Mouse (Mus musculus): Measurements from ENCODE around the gene Prkce. TPM values are rescaled to one million over a fixed set of nuclear protein-coding genes. Genes with fewer than 3 reads are reported as not detected.

The Prkce gene
- polyA plus RNA-seq, 1 experiment, result 5.0 TPM

- TF ChIP-seq GATA1 (IDR thresholded peaks at IDR 0.05; ENCODE audit: low read length), result no peak
These were observed 196.9 kb downstream of the Prkce start for GRCm38 (mm10) chr17:86364349-86365075.

- TF ChIP-seq GATA1 (IDR thresholded peaks at IDR 0.05; ENCODE audit: low read length), result no peak
These were observed 199.3 kb downstream of the Prkce start for GRCm38 (mm10) chr17:86366919-86367318.

GRCm38 (mm10) chr17:86367676-86368075, 200.1 kb downstream of the Prkce start:
- no peak for TF ChIP-seq GATA1 (IDR thresholded peaks at IDR 0.05; ENCODE audit: low read length)

- no peak for TF ChIP-seq GATA1 (IDR thresholded peaks at IDR 0.05; ENCODE audit: low read length)
These were observed 202.6 kb downstream of the Prkce start for GRCm38 (mm10) chr17:86370106-86370742.

GRCm38 (mm10) chr17:86371101-86371561, 203.5 kb downstream of the Prkce start:
- no peak for TF ChIP-seq GATA1 (IDR thresholded peaks at IDR 0.05; ENCODE audit: low read length)

- no peak for TF ChIP-seq GATA1 (IDR thresholded peaks at IDR 0.05; ENCODE audit: low read length)
These were observed 208.8 kb downstream of the Prkce start for GRCm38 (mm10) chr17:86376389-86376788.

- TF ChIP-seq GATA1 (IDR thresholded peaks at IDR 0.05; ENCODE audit: low read length), result no peak
These were observed 210.3 kb downstream of the Prkce start for GRCm38 (mm10) chr17:86377863-86378262.

- no peak for TF ChIP-seq GATA1 (IDR thresholded peaks at IDR 0.05; ENCODE audit: low read length)
These were observed 211.0 kb downstream of the Prkce start for GRCm38 (mm10) chr17:86378611-86379010.

- no peak for TF ChIP-seq GATA1 (IDR thresholded peaks at IDR 0.05; ENCODE audit: low read length)
These were observed 212.0 kb downstream of the Prkce start for GRCm38 (mm10) chr17:86379405-86380137.

- no peak for TF ChIP-seq GATA1 (IDR thresholded peaks at IDR 0.05; ENCODE audit: low read length)
These were observed 213.9 kb downstream of the Prkce start for GRCm38 (mm10) chr17:86381464-86381863.

- TF ChIP-seq GATA1 (IDR thresholded peaks at IDR 0.05; ENCODE audit: low read length), result no peak
These were observed 215.3 kb downstream of the Prkce start for GRCm38 (mm10) chr17:86382885-86383284.

GRCm38 (mm10) chr17:86383699-86384572, 216.4 kb downstream of the Prkce start:
- TF ChIP-seq GATA1 (IDR thresholded peaks at IDR 0.05; ENCODE audit: low read length), result no peak

- no peak for TF ChIP-seq GATA1 (IDR thresholded peaks at IDR 0.05; ENCODE audit: low read length)
These were observed 224.9 kb downstream of the Prkce start for GRCm38 (mm10) chr17:86392475-86392874.

- no peak for TF ChIP-seq GATA1 (IDR thresholded peaks at IDR 0.05; ENCODE audit: low read length)
These were observed 225.6 kb downstream of the Prkce start for GRCm38 (mm10) chr17:86393191-86393590.

GRCm38 (mm10) chr17:86397097-86397496, 229.5 kb downstream of the Prkce start:
- TF ChIP-seq GATA1 (IDR thresholded peaks at IDR 0.05; ENCODE audit: low read length), result no peak
